ENCODE assay signal across 17 mouse cellular contexts in the genomic region with DNA sequence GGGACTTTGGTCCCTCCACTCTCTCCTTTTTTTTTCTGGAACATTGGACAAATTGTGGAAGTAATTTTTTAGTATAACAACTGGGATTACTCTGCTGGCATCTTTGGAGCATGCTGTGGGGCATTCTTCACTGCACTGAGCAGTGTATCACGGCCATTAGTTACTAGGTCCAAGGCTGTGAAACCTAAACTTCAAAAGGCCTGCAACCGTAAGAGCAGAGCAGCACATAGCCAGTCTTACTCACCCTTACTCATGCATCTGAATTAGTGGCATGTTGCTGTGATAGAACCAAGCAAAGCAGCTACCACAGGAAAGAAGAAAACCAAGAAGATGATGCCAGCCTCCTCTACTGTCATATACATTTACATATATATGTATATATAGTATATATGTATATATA.
"Had no signal": no experiment of that assay in that cellular context is flagged by ENCODE, and none has a peak within 500 bp of the region (broad histone marks: within the 10 kb centered on the region; RNA-seq: fewer than 3 reads in every experiment).

No protein-coding gene starts in this region.

- H3K27me3 ChIP-seq: midbrain, embryonic 13.5 days; midbrain, embryonic 15.5 days; neural tube, embryonic 13.5 days; neural tube, embryonic 15.5 days; stomach, embryonic 15.5 days had no signal

- H3K27ac ChIP-seq: midbrain, embryonic 10.5 days; midbrain, embryonic 13.5 days; midbrain, embryonic 15.5 days; neural tube, embryonic 13.5 days; neural tube, embryonic 15.5 days; stomach, embryonic 15.5 days had no signal

- H3K4me3 ChIP-seq: midbrain, embryonic 10.5 days; midbrain, embryonic 13.5 days; midbrain, embryonic 15.5 days; myocyte; neural tube, embryonic 13.5 days; neural tube, embryonic 15.5 days; stomach, embryonic 15.5 days had no signal

- H3K9ac ChIP-seq: liver, postnatal 0 days; lung, embryonic 14.5 days; midbrain, embryonic 13.5 days; midbrain, embryonic 15.5 days; neural tube, embryonic 13.5 days; neural tube, embryonic 15.5 days; stomach, embryonic 15.5 days had no signal

- DNase-seq: liver, postnatal 0 days; lung, embryonic 14.5 days; lung, postnatal 10 days; retina, postnatal 1 day; right cerebral cortex, adult 18-20 months; right cerebral cortex, postnatal 25 days; right cerebral cortex, postnatal 4 days; thymus, adult 2 months; thymus, postnatal 25 days; thymus, postnatal 4 days had no signal

- H3K36me3 ChIP-seq: midbrain, embryonic 10.5 days; midbrain, embryonic 13.5 days; midbrain, embryonic 15.5 days; neural tube, embryonic 13.5 days; neural tube, embryonic 15.5 days; stomach, embryonic 15.5 days had no signal

- ATAC-seq: liver, postnatal 0 days; midbrain, embryonic 13.5 days; midbrain, embryonic 15.5 days had no signal

- H3K9me3 ChIP-seq: midbrain, embryonic 10.5 days; midbrain, embryonic 13.5 days; midbrain, embryonic 15.5 days; neural tube, embryonic 13.5 days; neural tube, embryonic 15.5 days; stomach, embryonic 15.5 days had no signal

- H3K4me2 ChIP-seq: lung, embryonic 14.5 days; midbrain, embryonic 13.5 days; midbrain, embryonic 15.5 days; neural tube, embryonic 13.5 days; neural tube, embryonic 15.5 days; stomach, embryonic 15.5 days had no signal
